In the genomic region with DNA sequence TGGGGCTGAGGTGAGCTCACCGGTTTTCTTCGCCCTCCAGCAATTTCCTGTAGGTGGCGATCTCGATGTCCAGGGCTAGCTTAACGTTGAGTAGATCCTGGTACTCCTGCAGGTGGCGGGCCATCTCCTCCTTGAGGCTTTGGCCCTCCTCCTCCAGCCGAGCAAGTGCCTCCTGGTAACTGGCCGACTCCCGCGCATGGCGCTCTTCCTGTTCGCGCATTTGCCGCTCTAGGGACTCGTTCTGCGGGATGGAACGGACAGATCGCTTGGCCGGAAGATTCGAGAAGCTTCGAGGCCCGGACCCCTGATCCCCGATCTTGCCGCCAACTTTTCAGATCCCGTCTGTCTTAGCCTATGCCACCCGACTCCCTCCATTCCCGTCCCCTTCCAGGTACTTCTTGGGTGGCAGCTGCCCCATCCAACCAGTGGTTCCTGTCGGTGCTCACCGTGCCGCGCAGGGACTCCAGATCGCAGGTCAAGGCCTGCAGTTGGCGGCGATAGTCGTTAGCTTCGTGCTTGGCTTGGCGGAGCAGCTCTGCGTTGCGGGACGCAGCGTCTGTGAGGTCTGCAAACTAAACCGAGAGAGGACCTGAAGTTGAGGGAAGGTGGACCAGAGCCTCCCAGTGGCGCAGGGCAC, we compare ENCODE assay signal across 9 mouse cellular contexts. TPM values are rescaled to one million over a fixed set of nuclear protein-coding genes. Genes with fewer than 3 reads are reported as not detected.
DNase-seq lines count a peak whose midpoint lies in the region; ATAC-seq and TF ChIP-seq lines count a peak whose summit lies in the region.
"Had no signal": no experiment of that assay in that cellular context is flagged by ENCODE, and none has a peak within 500 bp of the region (broad histone marks: within the 10 kb centered on the region; RNA-seq: fewer than 3 reads in every experiment).

No protein-coding gene starts in this region.

- no peaks in the 10 kb centered on the region for H3K9me3 ChIP-seq in CH12.LX (replicated peaks; ENCODE audit: low read length)
- H3K9me3 ChIP-seq in embryonic facial prominence, embryonic 14.5 days (ENCODE audit: control insufficient read depth, low read length) = no peaks in the 10 kb centered on the region
- no peaks in the 10 kb centered on the region for H3K9me3 ChIP-seq in heart, embryonic 12.5 days (replicated peaks)
- no peaks in the 10 kb centered on the region for H3K9me3 ChIP-seq in kidney, embryonic 14.5 days (ENCODE audit: control insufficient read depth, low read length)
- no peaks in the 10 kb centered on the region for H3K9me3 ChIP-seq in lung, postnatal 0 days (ENCODE audit: low read length)

- no peak for TF ChIP-seq POLR2A in CH12.LX (IDR thresholded peaks at IDR 0.05; ENCODE audit: low read depth, low read length)
- peak; percentile 55; the same call in 1 of the 2 replicates for TF ChIP-seq POLR2A in bone marrow, adult 2 months (IDR thresholded peaks at IDR 0.05; ENCODE audit: borderline replicate concordance, control insufficient read depth, low read depth, low read length)

- dilution Hi-C loops in CH12.LX (cut with MboI; ENCODE audit: extremely low pct_ligation_motif_present, extremely low pct_unique_long_range_greater_than_20kb, low sequenced_read_pairs) = no loop called here

- no peak overlapping the region for H3K27ac ChIP-seq in CH12.LX (ENCODE audit: insufficient read depth, low read depth)
- peak overlapping the region; percentile 45 for H3K27ac ChIP-seq in bone marrow, adult 2 months (ENCODE audit: control insufficient read depth, insufficient read depth, low read depth, low read length, poor library complexity)
- no peak overlapping the region for H3K27ac ChIP-seq in embryonic facial prominence, embryonic 14.5 days (replicated peaks; ENCODE audit: low read depth, low read length)
- H3K27ac ChIP-seq in heart, embryonic 12.5 days (ENCODE audit: poor library complexity, severe bottlenecking) = no peak overlapping the region
- no peak overlapping the region for H3K27ac ChIP-seq in kidney, embryonic 14.5 days (ENCODE audit: low read depth, low read length)
- H3K27ac ChIP-seq in lung, postnatal 0 days (ENCODE audit: low read length) = no peak overlapping the region

- peak overlapping the region in 1 of 3 experiments; percentile 9 for H3K4me3 ChIP-seq in CH12.LX (replicated peaks in 1 of 3; ENCODE audit: low read depth in 2 of 3, low read length in 2 of 3, poor library complexity in 1 of 3)
- H3K4me3 ChIP-seq in bone marrow, adult 2 months (replicated peaks; ENCODE audit: control insufficient read depth, low read depth, low read length) = peak overlapping the region; percentile 76
- H3K4me3 ChIP-seq in embryonic facial prominence, embryonic 14.5 days (ENCODE audit: low read depth, low read length) = peak overlapping the region; percentile 37
- peak overlapping the region; percentile 44 for H3K4me3 ChIP-seq in heart, embryonic 12.5 days
- H3K4me3 ChIP-seq in kidney, embryonic 14.5 days (ENCODE audit: low read length) = peak overlapping the region; percentile 39
- peak overlapping the region; percentile 34 for H3K4me3 ChIP-seq in lung, postnatal 0 days (ENCODE audit: low read depth, low read length)

- WGBS in bone marrow, adult 2 months = 5% methylated on average over 43 of the region's 43 CpGs
- WGBS in embryonic facial prominence, embryonic 14.5 days = 2% methylated on average over 43 of the region's 43 CpGs
- WGBS in heart, embryonic 12.5 days = 3% methylated on average over 43 of the region's 43 CpGs
- WGBS in kidney, embryonic 14.5 days = 2% methylated on average over 43 of the region's 43 CpGs
- WGBS in lung, postnatal 0 days = 3% methylated on average over 43 of the region's 43 CpGs

- no peak overlapping the region for H3K9ac ChIP-seq in CH12.LX (ENCODE audit: insufficient read depth, low read depth)
- H3K9ac ChIP-seq in embryonic facial prominence, embryonic 14.5 days (ENCODE audit: low read depth, low read length) = peak overlapping the region; percentile 62
- H3K9ac ChIP-seq in heart, embryonic 12.5 days = peak overlapping the region; percentile 63
- peak overlapping the region; percentile 51; the same call in 1 of the 2 replicates for H3K9ac ChIP-seq in kidney, embryonic 14.5 days (ENCODE audit: low read depth, low read length)
- H3K9ac ChIP-seq in lung, postnatal 0 days (replicated peaks; ENCODE audit: low read depth) = peak overlapping the region; percentile 24; the same call in 1 of the 2 replicates

- peak in 1 of 2 experiments; percentile 100; a peak in 2 of 4 replicates for TF ChIP-seq CTCF in CH12.LX (conservative IDR thresholded peaks at IDR 0.05 in 1 of 2, IDR thresholded peaks at IDR 0.05 in 1 of 2; ENCODE audit: low read depth in 2 of 2, low read length in 2 of 2)
- peak; percentile 91 for TF ChIP-seq CTCF in bone marrow, adult 2 months (IDR thresholded peaks at IDR 0.05; ENCODE audit: control insufficient read depth, insufficient read depth, low read length)
- peak; percentile 91 for TF ChIP-seq CTCF in lung, postnatal 0 days (IDR thresholded peaks at IDR 0.05)

- in situ Hi-C loops in CH12.LX (cut with MboI; ENCODE audit: low pct_ligation_motif_present, low pct_unique_long_range_greater_than_20kb, low sequenced_read_pairs) = no loop called here

- peak; percentile 80 for DNase-seq in CH12.LX (ENCODE audit: extremely low read depth)
- peak; percentile 90 for DNase-seq in embryonic facial prominence, embryonic 14.5 days (ENCODE audit: low spot score)
- peak; percentile 93 for DNase-seq in lung, postnatal 0 days (ENCODE audit: low spot score)
- peak; percentile 32 for DNase-seq in ovary, postnatal 10 days (ENCODE audit: low spot score)
- DNase-seq in urinary bladder, adult 2 months (ENCODE audit: low spot score) = peak; percentile 60

- peaks cover 6 to 14% of the 10 kb centered on the region in 2 experiments; a peak in 3 of 4 replicates for H3K4me1 ChIP-seq in CH12.LX (ENCODE audit: control insufficient read depth in 1 of 2, insufficient read depth in 2 of 2)
- peaks cover 4% of the 10 kb centered on the region for H3K4me1 ChIP-seq in bone marrow, adult 2 months (ENCODE audit: control insufficient read depth, insufficient read depth, low read length)
- peaks cover 7% of the 10 kb centered on the region; the same call in 1 of the 2 replicates for H3K4me1 ChIP-seq in embryonic facial prominence, embryonic 14.5 days (ENCODE audit: control insufficient read depth, insufficient read depth, low read length)
- no peaks in the 10 kb centered on the region; the same call in 1 of the 2 replicates for H3K4me1 ChIP-seq in heart, embryonic 12.5 days (replicated peaks)
- peaks cover 8% of the 10 kb centered on the region; the same call in 1 of the 2 replicates for H3K4me1 ChIP-seq in kidney, embryonic 14.5 days (ENCODE audit: control insufficient read depth, insufficient read depth, low read length)
- 0 out of 2 replicates have a peak, but pooled peaks cover 3% of the 10 kb centered on the region for H3K4me1 ChIP-seq in lung, postnatal 0 days (ENCODE audit: insufficient read depth, low read depth, low read length)

- H3K27me3 ChIP-seq in CH12.LX (replicated peaks) = peaks cover 76% of the 10 kb centered on the region
- H3K27me3 ChIP-seq in embryonic facial prominence, embryonic 14.5 days (replicated peaks; ENCODE audit: control insufficient read depth, insufficient read depth, low read length) = peaks cover 14% of the 10 kb centered on the region; the same call in 1 of the 2 replicates
- peaks cover 73% of the 10 kb centered on the region for H3K27me3 ChIP-seq in heart, embryonic 12.5 days (replicated peaks)
- H3K27me3 ChIP-seq in kidney, embryonic 14.5 days (ENCODE audit: control insufficient read depth, insufficient read depth, low read length) = peaks cover 15% of the 10 kb centered on the region; the same call in 1 of the 2 replicates
- 0 out of 2 replicates have a peak, but pooled peaks cover 19% of the 10 kb centered on the region for H3K27me3 ChIP-seq in lung, postnatal 0 days (replicated peaks; ENCODE audit: insufficient read depth, low read length)

- no peaks in the 10 kb centered on the region for H3K36me3 ChIP-seq in CH12.LX (replicated peaks in 1 of 2; ENCODE audit: control insufficient read depth in 1 of 2, insufficient read depth in 1 of 2, low read length in 1 of 2)
- H3K36me3 ChIP-seq in embryonic facial prominence, embryonic 14.5 days (ENCODE audit: control insufficient read depth, insufficient read depth, low read length) = no peaks in the 10 kb centered on the region
- H3K36me3 ChIP-seq in heart, embryonic 12.5 days = no peaks in the 10 kb centered on the region
- H3K36me3 ChIP-seq in kidney, embryonic 14.5 days (ENCODE audit: control insufficient read depth, insufficient read depth, low read length) = no peaks in the 10 kb centered on the region
- H3K36me3 ChIP-seq in lung, postnatal 0 days (ENCODE audit: insufficient read depth, low read length) = no peaks in the 10 kb centered on the region

- ATAC-seq in embryonic facial prominence, embryonic 14.5 days (ENCODE audit: low read depth) = peak; percentile 89
- peak; percentile 68 for ATAC-seq in heart, embryonic 12.5 days (ENCODE audit: insufficient number of reproducible peaks, low FRiP score)
- ATAC-seq in kidney, embryonic 14.5 days (ENCODE audit: low FRiP score, low TSS enrichment) = peak; percentile 83
- peak; percentile 92 for ATAC-seq in lung, postnatal 0 days

- TF ChIP-seq EP300 in CH12.LX (IDR thresholded peaks at IDR 0.05; ENCODE audit: low read length) = no peak
- no peak for TF ChIP-seq EP300 in lung, postnatal 0 days (IDR thresholded peaks at IDR 0.05)

- H3K79me2 ChIP-seq in CH12.LX (replicated peaks; ENCODE audit: control insufficient read depth, extremely low read depth, insufficient read depth, poor library complexity, severe bottlenecking) = no peaks in the 10 kb centered on the region

- H3K4me2 ChIP-seq in CH12.LX (ENCODE audit: insufficient read depth, low read depth, poor library complexity, severe bottlenecking) = 0 out of 2 replicates have a peak overlapping the region, but pooled peaks have one; percentile 7
- peak overlapping the region; percentile 53 for H3K4me2 ChIP-seq in embryonic facial prominence, embryonic 14.5 days (ENCODE audit: low read depth, low read length)
- H3K4me2 ChIP-seq in heart, embryonic 12.5 days = peak overlapping the region; percentile 72
- H3K4me2 ChIP-seq in kidney, embryonic 14.5 days (replicated peaks; ENCODE audit: low read depth, low read length) = peak overlapping the region; percentile 67
- H3K4me2 ChIP-seq in lung, postnatal 0 days (replicated peaks; ENCODE audit: low read depth, low read length) = peak overlapping the region; percentile 52

- TF ChIP-seq RAD21 in CH12.LX (IDR thresholded peaks at IDR 0.05; ENCODE audit: low read depth, low read length) = peak; percentile 78

RNA-seq across cellular contexts. Expression of a gene that starts 7.6 kb away (rescaled TPM):
- not detected in 2 replicates for total RNA-seq in CH12.LX (2012; rRNA removed)
- total RNA-seq in CH12.LX (2014; rRNA removed) = not detected in 2 replicates
- polyA plus RNA-seq in CH12.LX (2012; ENCODE audit: insufficient read length, low read depth) = not detected in 2 replicates
- 8.1 and 11.4 TPM in 2 replicates for polyA plus RNA-seq in bone marrow, adult 2 months (2011; ENCODE audit: insufficient read depth, insufficient read length, low replicate concordance, missing spikeins)
- 0.31 and 0.45 TPM in 2 replicates for polyA plus RNA-seq in embryonic facial prominence, embryonic 14.5 days (2014; fragmentation: Nextera tagmentation; extraction: Ambion mirVana)
- polyA plus RNA-seq in heart, embryonic 12.5 days (2016; fragmentation: Nextera tagmentation; extraction: Ambion mirVana) = 0.12 and 0.17 TPM in 2 replicates
- 0.29 and 0.31 TPM in 2 replicates for polyA plus RNA-seq in kidney, embryonic 14.5 days (2014; fragmentation: Nextera tagmentation; extraction: Ambion mirVana)
- polyA plus RNA-seq in lung, postnatal 0 days (2015; fragmentation: Nextera tagmentation; extraction: Ambion mirVana) = 0.05 and 0.12 TPM in 2 replicates
- polyA plus RNA-seq in urinary bladder, adult 2 months (2012; rRNA removed) = 0.53 and 0.56 TPM in 2 replicates

RNA-seq across cellular contexts. Expression of a gene that starts 8.2 kb away (rescaled TPM):
- total RNA-seq in CH12.LX (2012; rRNA removed) = not detected in 2 replicates
- not detected in 2 replicates for total RNA-seq in CH12.LX (2014; rRNA removed)
- not detected in 2 replicates for polyA plus RNA-seq in CH12.LX (2012; ENCODE audit: insufficient read length, low read depth)
- polyA plus RNA-seq in bone marrow, adult 2 months (2011; ENCODE audit: insufficient read depth, insufficient read length, low replicate concordance, missing spikeins) = not detected in 2 replicates
- not detected in 2 replicates for polyA plus RNA-seq in embryonic facial prominence, embryonic 14.5 days (2014; fragmentation: Nextera tagmentation; extraction: Ambion mirVana)
- not detected in 2 replicates for polyA plus RNA-seq in heart, embryonic 12.5 days (2016; fragmentation: Nextera tagmentation; extraction: Ambion mirVana)
- not detected in 2 replicates for polyA plus RNA-seq in kidney, embryonic 14.5 days (2014; fragmentation: Nextera tagmentation; extraction: Ambion mirVana)
- polyA plus RNA-seq in lung, postnatal 0 days (2015; fragmentation: Nextera tagmentation; extraction: Ambion mirVana) = not detected in 2 replicates
- not detected in 2 replicates for polyA plus RNA-seq in urinary bladder, adult 2 months (2012; rRNA removed)
- total RNA-seq: gastrocnemius, postnatal 4 days had no signal

RNA-seq across cellular contexts. Expression of a gene that starts 12.1 kb away (rescaled TPM):
- total RNA-seq in CH12.LX (2012; rRNA removed) (0.38 and 0.42 TPM in 2 replicates), CH12.LX (2014; rRNA removed) (0.24 and 0.58 TPM in 2 replicates)
- 0.20 TPM in 1 of 2 replicates, not detected in the other for polyA plus RNA-seq in CH12.LX (2012; ENCODE audit: insufficient read length, low read depth)
- polyA plus RNA-seq in bone marrow, adult 2 months (2011; ENCODE audit: insufficient read depth, insufficient read length, low replicate concordance, missing spikeins) = 0.70 TPM in 1 of 2 replicates, not detected in the other
- polyA plus RNA-seq in embryonic facial prominence, embryonic 14.5 days (2014; fragmentation: Nextera tagmentation; extraction: Ambion mirVana) = 1.0 and 2.3 TPM in 2 replicates
- 0.42 and 0.71 TPM in 2 replicates for polyA plus RNA-seq in heart, embryonic 12.5 days (2016; fragmentation: Nextera tagmentation; extraction: Ambion mirVana)
- 1.1 and 1.8 TPM in 2 replicates for polyA plus RNA-seq in kidney, embryonic 14.5 days (2014; fragmentation: Nextera tagmentation; extraction: Ambion mirVana)
- polyA plus RNA-seq in lung, postnatal 0 days (2015; fragmentation: Nextera tagmentation; extraction: Ambion mirVana) = 3.9 and 4.4 TPM in 2 replicates
- polyA plus RNA-seq in urinary bladder, adult 2 months (2012; rRNA removed) = 0.66 and 0.77 TPM in 2 replicates
- total RNA-seq: gastrocnemius, postnatal 4 days had no signal

RNA-seq across cellular contexts. Expression of a gene that starts 12.3 kb away (rescaled TPM):
- 216 and 259 TPM in 2 replicates for total RNA-seq in CH12.LX (2012; rRNA removed)
- total RNA-seq in CH12.LX (2014; rRNA removed) = 117 and 135 TPM in 2 replicates
- polyA plus RNA-seq in CH12.LX (2012; ENCODE audit: insufficient read length, low read depth) = 403 and 410 TPM in 2 replicates
- 77.3 and 159 TPM in 2 replicates for polyA plus RNA-seq in bone marrow, adult 2 months (2011; ENCODE audit: insufficient read depth, insufficient read length, low replicate concordance, missing spikeins)
- polyA plus RNA-seq in embryonic facial prominence, embryonic 14.5 days (2014; fragmentation: Nextera tagmentation; extraction: Ambion mirVana) = 130 and 154 TPM in 2 replicates
- 145 and 146 TPM in 2 replicates for polyA plus RNA-seq in heart, embryonic 12.5 days (2016; fragmentation: Nextera tagmentation; extraction: Ambion mirVana)
- polyA plus RNA-seq in kidney, embryonic 14.5 days (2014; fragmentation: Nextera tagmentation; extraction: Ambion mirVana) = 159 and 250 TPM in 2 replicates
- polyA plus RNA-seq in lung, postnatal 0 days (2015; fragmentation: Nextera tagmentation; extraction: Ambion mirVana) = 67.1 and 72.9 TPM in 2 replicates
- 42.1 and 43.4 TPM in 2 replicates for polyA plus RNA-seq in urinary bladder, adult 2 months (2012; rRNA removed)

RNA-seq across cellular contexts. Expression of a gene that starts 31.8 kb away (rescaled TPM):
- total RNA-seq in CH12.LX (2012; rRNA removed) = 50.1 and 54.4 TPM in 2 replicates
- 30.5 and 32.6 TPM in 2 replicates for total RNA-seq in CH12.LX (2014; rRNA removed)
- 47.6 and 54.0 TPM in 2 replicates for polyA plus RNA-seq in CH12.LX (2012; ENCODE audit: insufficient read length, low read depth)
- polyA plus RNA-seq in bone marrow, adult 2 months (2011; ENCODE audit: insufficient read depth, insufficient read length, low replicate concordance, missing spikeins) = 32.8 and 37.0 TPM in 2 replicates
- 6.6 and 7.0 TPM in 2 replicates for polyA plus RNA-seq in embryonic facial prominence, embryonic 14.5 days (2014; fragmentation: Nextera tagmentation; extraction: Ambion mirVana)
- polyA plus RNA-seq in heart, embryonic 12.5 days (2016; fragmentation: Nextera tagmentation; extraction: Ambion mirVana) = 6.4 and 8.6 TPM in 2 replicates
- 8.3 and 13.0 TPM in 2 replicates for polyA plus RNA-seq in kidney, embryonic 14.5 days (2014; fragmentation: Nextera tagmentation; extraction: Ambion mirVana)
- polyA plus RNA-seq in lung, postnatal 0 days (2015; fragmentation: Nextera tagmentation; extraction: Ambion mirVana) = 0.33 and 0.36 TPM in 2 replicates
- 0.56 and 0.71 TPM in 2 replicates for polyA plus RNA-seq in urinary bladder, adult 2 months (2012; rRNA removed)

Comparison
In these comparisons a context has a peak if more than half of its experiments do, and no peak if none do; other contexts are left out.
1. DNase-seq: peak in every context shown above with its lines; median percentile 93 in lung, postnatal 0 days; 90 in embryonic facial prominence, embryonic 14.5 days; 80 in CH12.LX; 60 in urinary bladder, adult 2 months; 32 in ovary, postnatal 10 days.
2. H3K4me2 ChIP-seq: peak in every context shown above with its lines; median percentile 72 in heart, embryonic 12.5 days; 67 in kidney, embryonic 14.5 days; 53 in embryonic facial prominence, embryonic 14.5 days; 52 in lung, postnatal 0 days; 7 in CH12.LX.